Mouse (Mus musculus) left cerebral cortex, postnatal 25 days (tissue): ENCODE data around the gene Zfp26. TPM values are rescaled to one million over a fixed set of nuclear protein-coding genes. Genes with fewer than 3 reads are reported as not detected.

ENCODE experiments used
- DNase-seq, 2 experiments: peaks; one replicate each; pipeline ENCODE4 v3.0.0; 2022; ENCODE audit warnings: low spot score in 2 of 2, mixed read lengths in 1 of 2
- intact Hi-C: fragments of 180-260 bp; cut with DNase I; formaldehyde crosslinking; loops from one replicate; pipeline ENCODE4 v1.15.1; 2025
- total RNA-seq, 2 experiments: library from RNA; stranded (reverse); gene quantifications; 2 replicates each; pipeline ENCODE4 v1.2.3; 2021

Zfp26 gene
- total RNA-seq: 10 to 100 TPM; 23.6 to 25.7 TPM

- peak; percentile 83 to 91 for DNase-seq
- intact Hi-C loops: loop anchor here (5.0 to 10.0 kb wide), 3 partner anchors 123 to 385 kb away; partner anchors contain the start of genes Olfm2 and Zfp846
Observed at GRCm38 (mm10) chr9:20459377-20460317, at the start of gene Zfp26. Gene Zfp26 (minus strand): TSS chr9:20460162.

GRCm38 (mm10) chr9:20509676-20510075 is 49.7 kb upstream of the Zfp26 start:
- intact Hi-C loops: no loop called here
- DNase-seq: no peak

GRCm38 (mm10) chr9:20504801-20505200 is 44.8 kb upstream of the Zfp26 start:
- DNase-seq: no peak
- intact Hi-C loops: no loop called here

GRCm38 (mm10) chr9:20493281-20493680 is 33.3 kb upstream of the Zfp26 start:
- DNase-seq: peak; percentile 35 to 38
- intact Hi-C loops: loop anchor here (2.0 to 10.0 kb wide), 2 partner anchors 28 to 152 kb away; partner anchors contain the start of genes Fbxl12, Ubl5 and Zfp266

- DNase-seq: peak; percentile 89 to 94
- intact Hi-C loops: loop anchor here (1.0 to 10.0 kb wide), 3 partner anchors 28 to 152 kb away; partner anchors contain the start of genes Fbxl12, Ubl5, Zfp266 and Zfp846
Observed at GRCm38 (mm10) chr9:20492527-20493233, 32.7 kb upstream of the Zfp26 start, which contains the start of gene Zfp426. Gene Zfp426 (minus strand): TSS chr9:20492746.

GRCm38 (mm10) chr9:20491858-20492526 is 32.0 kb upstream of the Zfp26 start:
- no peak for DNase-seq
- intact Hi-C loops: loop anchor here (1.0 to 10.0 kb wide), 3 partner anchors 29 to 153 kb away; partner anchors contain the start of genes Fbxl12, Ubl5, Zfp266 and Zfp846

GRCm38 (mm10) chr9:20489536-20489935 is 29.6 kb upstream of the Zfp26 start:
- DNase-seq: no peak
- intact Hi-C loops: no loop called here

GRCm38 (mm10) chr9:20479396-20479795 is 19.4 kb upstream of the Zfp26 start:
- DNase-seq: no peak
- intact Hi-C loops: no loop called here

- intact Hi-C loops: no loop called here
- no peak for DNase-seq
Observed at GRCm38 (mm10) chr9:20476632-20477031, 16.7 kb upstream of the Zfp26 start.

- peak; percentile 59 to 76 for DNase-seq
- intact Hi-C loops: loop anchor here (2.0 to 10.0 kb wide), 4 partner anchors 78 to 378 kb away; partner anchors contain the start of genes Olfm2 and Pin1
Observed at GRCm38 (mm10) chr9:20466761-20467442, 6.9 kb upstream of the Zfp26 start.

- intact Hi-C loops: no loop called here
- DNase-seq: no peak
Observed at GRCm38 (mm10) chr9:20453647-20454046, 6.3 kb downstream of the Zfp26 start.

GRCm38 (mm10) chr9:20451493-20451892 is 8.5 kb downstream of the Zfp26 start:
- DNase-seq: no peak
- intact Hi-C loops: no loop called here

GRCm38 (mm10) chr9:20443183-20443783 is 16.7 kb downstream of the Zfp26 start:
- intact Hi-C loops: no loop called here
- DNase-seq: no peak

GRCm38 (mm10) chr9:20430004-20430403 is 30.0 kb downstream of the Zfp26 start:
- intact Hi-C loops: no loop called here
- no peak for DNase-seq

- intact Hi-C loops: no loop called here
- no peak for DNase-seq
Observed at GRCm38 (mm10) chr9:20411460-20411859, 48.5 kb downstream of the Zfp26 start.

GRCm38 (mm10) chr9:20409319-20409718 is 50.6 kb downstream of the Zfp26 start:
- intact Hi-C loops: no loop called here
- DNase-seq: no peak

- intact Hi-C loops: no loop called here
- no peak for DNase-seq
Observed at GRCm38 (mm10) chr9:20385343-20385703, 74.6 kb downstream of the Zfp26 start.

GRCm38 (mm10) chr9:20384532-20385342 is 75.2 kb downstream of the Zfp26 start, which contains the start of gene Zfp560:
Gene Zfp560 (minus strand): TSS chr9:20385177.
- DNase-seq: peak; percentile 89
- intact Hi-C loops: no loop called here
